Mouse (Mus musculus) heart, embryonic 10.5 days (tissue): ENCODE data around the gene Mup6. TPM values are rescaled to one million over a fixed set of nuclear protein-coding genes. Genes with fewer than 3 reads are reported as not detected.
A peak's percentile ranks its signal among the peaks of the same experiment; 100 is the strongest.
"Not testable (repeated sequence)": the region's sequence is repeated elsewhere in the genome, so short reads cannot be mapped to it uniquely, and the experiment has no call there.

Experiments used
- DNase-seq: peaks from one replicate; pipeline ENCODE4 v3.0.0-alpha.2; 2017; ENCODE audit warnings: low spot score
- H3K27ac ChIP-seq: fragments of 300-500 bp; sonication (generic); 2 replicates; pipeline ENCODE4 v1.5.1; 2016; ENCODE audit warnings: mild to moderate bottlenecking
- H3K27me3 ChIP-seq: fragments of 300-500 bp; sonication (generic); 2 replicates; pipeline ENCODE4 v1.6.1; 2016; ENCODE audit warnings: mild to moderate bottlenecking; ENCODE audit not compliant: poor library complexity, insufficient read depth, severe bottlenecking
- H3K36me3 ChIP-seq: fragments of 300-500 bp; sonication (generic); 2 replicates; pipeline ENCODE4 v1.6.1; 2016; ENCODE audit warnings: mild to moderate bottlenecking, moderate library complexity
- H3K4me1 ChIP-seq: fragments of 300-500 bp; sonication (generic); 2 replicates; pipeline ENCODE4 v1.6.1; 2016; ENCODE audit warnings: mild to moderate bottlenecking
- H3K4me3 ChIP-seq: fragments of 300-500 bp; sonication (generic); 2 replicates; pipeline ENCODE4 v1.5.1; 2016; ENCODE audit warnings: mild to moderate bottlenecking, moderate library complexity
- H3K9me3 ChIP-seq: fragments of 300-500 bp; sonication (generic); 2 replicates; pipeline ENCODE4 v1.6.1; 2016; ENCODE audit warnings: mild to moderate bottlenecking, moderate library complexity
- WGBS: fragments of 180-500 bp; shearing (Covaris S2); methylation state at CpG from one replicate; pipeline ENCODE4 v1.1.7; 2016; 5-methylcytosine and 5-hydroxymethylcytosine counted together
- polyA plus RNA-seq: library from polyadenylated mRNA; unstranded; fragments of >200 nt; fragmentation: Nextera tagmentation; extraction: Ambion mirVana; gene quantifications from 2 replicates; pipeline ENCODE4 v1.2.1, GENCODE M21; 2016

The Mup6 gene
- polyA plus RNA-seq = not detected in 2 replicates

GRCm38 (mm10) chr4:59963405-59964344 is at the start of gene Mup6:
Gene Mup6 (plus strand): TSS chr4:59964294.
- Histone ChIP-seq H3K27me3 (no peaks in the 10 kb centered on the region), H3K9me3 (no peaks in the 10 kb centered on the region), H3K36me3 (no peaks in the 10 kb centered on the region), H3K4me3 (no peak within 1 kb of the TSS), H3K27ac (no peak within 1 kb of the TSS), H3K4me1 (no peaks in the 10 kb centered on the region)
- no peak for DNase-seq
- WGBS = 46% methylated on average over 3 of the region's 3 CpGs

- Histone ChIP-seq H3K9me3 (no peaks in the 10 kb centered on the region), H3K4me1 (peaks cover 14% of the 10 kb centered on the region; the same call in 1 of the 2 replicates), H3K27me3 (peaks cover 24% of the 10 kb centered on the region), H3K36me3 (no peaks in the 10 kb centered on the region), H3K4me3 (no peak within 1 kb of the TSS), H3K27ac (no peak within 1 kb of the TSS)
- WGBS = 16% methylated on average over 22 of the region's 22 CpGs
- DNase-seq = no peak
Observed at GRCm38 (mm10) chr4:59914608-59915403, 49.3 kb upstream of the Mup6 start, which contains the start of gene Slc46a2. Gene Slc46a2 (minus strand): TSS chr4:59915056.

GRCm38 (mm10) chr4:59917966-59918365 is 46.1 kb upstream of the Mup6 start:
- Histone ChIP-seq H3K27ac (no peak overlapping the region), H3K36me3 (no peaks in the 10 kb centered on the region), H3K4me1 (peaks cover 14% of the 10 kb centered on the region; the same call in 1 of the 2 replicates), H3K9me3 (no peaks in the 10 kb centered on the region), H3K4me3 (no peak overlapping the region), H3K27me3 (peaks cover 24% of the 10 kb centered on the region)
- 89% methylated on average over 3 of the region's 3 CpGs for WGBS
- DNase-seq = no peak

- H3K27ac ChIP-seq = peak overlapping the region; percentile 74; the same call in 1 of the 2 replicates
- no peaks in the 10 kb centered on the region for H3K27me3 ChIP-seq
- no peak overlapping the region for H3K4me3 ChIP-seq
- WGBS = 88% methylated on average over 9 of the region's 9 CpGs
- H3K36me3 ChIP-seq = no peaks in the 10 kb centered on the region
- no peaks in the 10 kb centered on the region for H3K9me3 ChIP-seq
- peaks cover 12% of the 10 kb centered on the region; the same call in 1 of the 2 replicates for H3K4me1 ChIP-seq
- no peak for DNase-seq
Observed at GRCm38 (mm10) chr4:59925082-59925481, 39.0 kb upstream of the Mup6 start.

- Histone ChIP-seq H3K4me3 (no peak overlapping the region), H3K36me3 (no peaks in the 10 kb centered on the region), H3K4me1 (peaks cover 12% of the 10 kb centered on the region; the same call in 1 of the 2 replicates), H3K9me3 (no peaks in the 10 kb centered on the region), H3K27ac (no peak overlapping the region), H3K27me3 (no peaks in the 10 kb centered on the region)
- DNase-seq = peak; percentile 72
- WGBS = 77% methylated on average over 3 of the region's 3 CpGs
Observed at GRCm38 (mm10) chr4:59927666-59928065, 36.4 kb upstream of the Mup6 start.

- peak; percentile 89 for DNase-seq
Observed at GRCm38 (mm10) chr4:59928347-59928746, 35.7 kb upstream of the Mup6 start.

GRCm38 (mm10) chr4:59932505-59933281 is 31.4 kb upstream of the Mup6 start:
- 47% methylated on average over 6 of the region's 6 CpGs for WGBS
- DNase-seq = peak; percentile 24
- Histone ChIP-seq H3K4me1 (no peaks in the 10 kb centered on the region), H3K27me3 (no peaks in the 10 kb centered on the region), H3K27ac (no peak overlapping the region), H3K36me3 (no peaks in the 10 kb centered on the region), H3K9me3 (no peaks in the 10 kb centered on the region), H3K4me3 (no peak overlapping the region)

More at GRCm38 (mm10) chr4:59928347-59928746, 35.7 kb upstream of the Mup6 start:
- 18% methylated on average over 6 of the region's 6 CpGs for WGBS
- Histone ChIP-seq H3K4me1 (peaks cover 10% of the 10 kb centered on the region; the same call in 1 of the 2 replicates), H3K9me3 (no peaks in the 10 kb centered on the region), H3K27me3 (no peaks in the 10 kb centered on the region), H3K27ac (no peak overlapping the region), H3K36me3 (no peaks in the 10 kb centered on the region), H3K4me3 (no peak overlapping the region)

GRCm38 (mm10) chr4:59937543-59937942 is 26.6 kb upstream of the Mup6 start:
- H3K9me3 ChIP-seq = no peaks in the 10 kb centered on the region
- H3K27ac ChIP-seq = no peak overlapping the region
- 80% methylated on average over 2 of the region's 2 CpGs for WGBS
- H3K36me3 ChIP-seq = no peaks in the 10 kb centered on the region
- DNase-seq = no peak
- H3K4me3 ChIP-seq = no peak overlapping the region
- H3K27me3 ChIP-seq = no peaks in the 10 kb centered on the region
- no peaks in the 10 kb centered on the region for H3K4me1 ChIP-seq

- Histone ChIP-seq H3K27me3 (no peaks in the 10 kb centered on the region), H3K4me1 (no peaks in the 10 kb centered on the region), H3K4me3 (no peak within 1 kb of the TSS), H3K36me3 (no peaks in the 10 kb centered on the region), H3K9me3 (no peaks in the 10 kb centered on the region), H3K27ac (no peak within 1 kb of the TSS)
- WGBS = 72% methylated on average over 3 of the region's 3 CpGs
- no peak for DNase-seq
Observed at GRCm38 (mm10) chr4:59960610-59961009, 3.5 kb upstream of the Mup6 start, which contains the start of gene Mup4. Gene Mup4 (minus strand): TSS chr4:59960710.

GRCm38 (mm10) chr4:59997894-59998293 is 33.8 kb downstream of the Mup6 start:
- not testable (repeated sequence) for H3K4me1 ChIP-seq, H3K27ac ChIP-seq, DNase-seq, H3K4me3 ChIP-seq, H3K27me3 ChIP-seq, H3K36me3 ChIP-seq, H3K9me3 ChIP-seq

- not testable (repeated sequence) for DNase-seq, H3K36me3 ChIP-seq, H3K27me3 ChIP-seq, H3K4me1 ChIP-seq, H3K4me3 ChIP-seq, H3K27ac ChIP-seq, H3K9me3 ChIP-seq
- 88% methylated on average over 7 of the region's 7 CpGs for WGBS
Observed at GRCm38 (mm10) chr4:60020141-60020540, 56.0 kb downstream of the Mup6 start.

GRCm38 (mm10) chr4:60029334-60030111 is 65.4 kb downstream of the Mup6 start:
- not testable (repeated sequence) for H3K27ac ChIP-seq, H3K4me1 ChIP-seq, DNase-seq, H3K27me3 ChIP-seq, H3K36me3 ChIP-seq, H3K4me3 ChIP-seq, H3K9me3 ChIP-seq
- WGBS = 66% methylated on average over 13 of the region's 13 CpGs
